Mouse (Mus musculus): ENCODE measurements around the gene Kcnq1.

The Kcnq1 gene

GRCm38 (mm10) chr7:143460217-143460834 lies 354.2 kb downstream of the Kcnq1 start:
- DNase-seq (ENCODE audit: low read depth in 2 of 2, low spot score in 2 of 2): no peak

GRCm38 (mm10) chr7:143460874-143461273 lies 354.7 kb downstream of the Kcnq1 start, which contains the start of gene Cdkn1c:
TSS of gene Cdkn1c (minus strand) at chr7:143461050.
- DNase-seq (ENCODE audit: low read depth in 2 of 2, low spot score in 2 of 2): peak; percentile 63 to 70

- no peak for DNase-seq (ENCODE audit: low read depth in 2 of 2, low spot score in 2 of 2)
Observed at GRCm38 (mm10) chr7:143461294-143461870, 355.2 kb downstream of the Kcnq1 start.

GRCm38 (mm10) chr7:143461920-143462319 lies 355.8 kb downstream of the Kcnq1 start:
- no peak for DNase-seq (ENCODE audit: low read depth in 2 of 2, low spot score in 2 of 2)

- DNase-seq (ENCODE audit: low read depth in 2 of 2, low spot score in 2 of 2): no peak
Observed at GRCm38 (mm10) chr7:143462516-143462915, 356.4 kb downstream of the Kcnq1 start.

GRCm38 (mm10) chr7:143463865-143464415 lies 357.8 kb downstream of the Kcnq1 start:
- peak; percentile 46 to 59 for DNase-seq (ENCODE audit: low read depth in 2 of 2, low spot score in 2 of 2)

GRCm38 (mm10) chr7:143464811-143465560 lies 358.8 kb downstream of the Kcnq1 start:
- peak in 1 of 2 experiments; percentile 20 for DNase-seq (ENCODE audit: low read depth in 2 of 2, low spot score in 2 of 2)

DNA sequence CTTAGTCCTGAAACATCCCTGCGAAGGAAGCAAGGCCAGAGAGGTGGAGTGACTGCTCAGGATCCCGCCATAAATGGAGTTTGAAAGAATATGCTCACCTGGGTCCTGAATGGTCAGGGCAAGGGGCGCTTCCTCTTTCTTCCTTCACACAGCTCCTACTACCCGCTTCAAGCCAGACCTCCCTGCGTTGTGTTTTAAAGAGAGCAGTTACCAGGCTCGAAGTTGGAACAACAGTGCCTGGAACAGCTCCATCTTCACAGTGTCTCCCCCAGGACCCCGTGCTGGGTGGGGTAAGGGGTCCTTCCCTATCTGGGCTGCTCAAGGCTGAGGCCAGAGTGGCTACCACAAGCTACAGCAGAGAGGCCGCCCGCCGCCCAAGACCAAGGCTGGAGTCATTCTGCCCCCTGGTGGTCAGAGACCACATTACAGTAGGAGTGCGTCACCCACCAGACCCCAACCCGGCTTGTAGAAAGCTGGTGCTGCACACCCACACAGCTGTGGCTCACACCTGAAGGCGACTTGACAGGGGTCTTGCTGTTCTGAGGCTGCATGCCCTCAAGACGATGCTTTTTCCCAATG lies 360.0 kb downstream of the Kcnq1 start:
- DNase-seq (ENCODE audit: low read depth in 2 of 2, low spot score in 2 of 2): peak; percentile 66 to 72

DNA sequence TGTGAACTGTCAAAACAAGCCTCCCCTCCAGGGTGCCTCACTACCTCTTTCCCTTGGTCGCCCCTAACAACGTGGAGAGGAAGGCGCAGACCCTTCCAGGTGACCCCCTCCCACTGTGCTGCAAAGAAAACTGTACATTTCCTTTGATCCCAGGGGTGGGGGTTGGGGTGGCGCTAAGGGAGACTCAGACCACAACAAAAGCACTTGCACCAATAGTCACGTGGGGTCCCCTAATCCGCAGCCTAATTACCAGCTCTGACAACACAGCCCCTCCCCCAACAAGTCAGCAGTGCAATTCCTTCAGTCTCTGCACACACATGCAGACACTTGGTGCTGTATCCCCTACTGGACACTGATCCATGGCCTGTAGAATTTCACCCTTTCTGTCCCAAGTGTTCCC lies 361.6 kb downstream of the Kcnq1 start:
- no peak for DNase-seq (ENCODE audit: low read depth in 2 of 2, low spot score in 2 of 2)

DNA sequence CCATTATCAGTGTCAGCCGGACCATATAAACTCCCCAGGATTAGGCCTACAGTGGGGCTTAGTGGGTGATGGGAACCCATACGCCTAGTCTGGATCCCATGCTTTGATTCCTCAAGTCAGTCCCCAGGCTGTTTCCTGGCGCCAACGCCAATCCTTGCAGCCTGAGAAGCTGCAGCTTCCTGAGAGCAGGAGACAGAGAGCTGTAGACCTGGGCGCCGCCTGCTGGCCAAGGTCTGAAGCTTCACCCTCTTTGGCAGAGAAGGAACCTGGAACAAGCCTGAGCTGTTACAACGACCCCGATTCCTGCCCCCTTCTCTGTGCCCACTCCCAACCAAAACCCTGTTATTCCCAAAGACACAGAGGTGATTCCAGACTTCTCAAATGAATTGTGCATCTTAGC lies 363.8 kb downstream of the Kcnq1 start:
- DNase-seq (ENCODE audit: low read depth in 2 of 2, low spot score in 2 of 2): peak; percentile 31 to 43

- DNase-seq (ENCODE audit: low read depth in 2 of 2, low spot score in 2 of 2): no peak
Observed at GRCm38 (mm10) chr7:143473347-143474101, 367.4 kb downstream of the Kcnq1 start, which contains the start of gene Slc22a18. TSS of gene Slc22a18 (plus strand) at chr7:143473736.

DNA sequence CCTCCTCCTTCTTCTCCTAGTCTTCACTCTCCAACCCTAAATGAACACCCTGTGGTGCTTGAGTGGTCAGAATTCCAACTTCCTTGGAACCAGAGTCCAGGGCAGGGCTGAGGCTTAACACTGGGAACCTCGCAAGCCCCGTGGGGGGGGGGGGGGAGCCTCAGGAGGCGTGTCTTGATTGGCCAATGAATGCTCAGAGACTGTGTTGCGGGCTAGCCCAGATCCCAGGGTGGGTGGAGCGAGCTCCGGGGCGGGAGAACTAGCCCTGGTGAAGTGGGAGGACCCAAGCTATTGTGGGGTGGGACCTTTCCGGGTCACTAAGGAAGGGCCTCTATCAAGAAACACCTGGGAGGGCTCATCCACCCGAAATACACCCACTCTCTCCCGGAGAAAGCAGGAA lies 368.6 kb downstream of the Kcnq1 start:
- DNase-seq (ENCODE audit: low read depth in 2 of 2, low spot score in 2 of 2): no peak

- DNase-seq (ENCODE audit: low read depth in 2 of 2, low spot score in 2 of 2): no peak
Observed at GRCm38 (mm10) chr7:143475876-143476275, 369.7 kb downstream of the Kcnq1 start.

Measured in CD8-positive naive resting alpha-beta T cell, adult 2 months (primary cell).